Mouse (Mus musculus): ENCODE results near the gene Gm5741. TPM values are rescaled to one million over a fixed set of nuclear protein-coding genes. Genes with fewer than 3 reads are reported as not detected.

Gene Gm5741
- polyA plus RNA-seq, 1 experiment, result 1.3 TPM

DNA sequence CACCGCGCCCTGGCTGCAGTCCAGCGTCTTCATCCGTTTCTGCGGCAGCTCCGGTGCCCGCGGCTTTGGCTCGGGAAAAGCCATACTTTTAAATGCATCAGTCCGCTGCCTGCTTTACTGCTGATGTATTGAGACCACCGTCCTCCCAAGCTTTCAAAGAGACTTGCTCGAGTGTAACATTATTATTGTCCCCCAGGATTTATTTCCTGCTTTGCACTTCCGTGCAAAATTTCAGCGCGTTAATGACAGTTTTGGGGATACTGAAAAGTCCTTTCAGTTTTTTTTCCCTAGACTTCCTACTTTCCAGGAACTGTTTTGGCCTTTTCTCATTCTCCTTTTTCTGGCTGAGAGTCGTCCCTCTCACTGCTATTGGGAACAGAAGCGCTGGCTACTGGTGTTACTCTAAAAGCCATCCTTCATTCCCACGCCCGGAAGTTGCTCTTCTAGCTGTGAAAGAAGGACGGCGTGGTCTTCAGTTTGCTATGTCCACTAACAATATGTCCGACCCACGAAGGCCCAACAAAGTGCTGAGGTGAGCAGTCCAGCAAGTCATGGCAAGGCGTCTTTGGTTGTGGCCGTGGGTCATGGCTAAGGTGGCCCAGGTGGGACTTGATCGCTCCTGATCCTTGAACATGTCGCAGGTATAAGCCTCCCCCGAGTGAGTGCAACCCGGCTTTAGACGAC lies 12.9 kb upstream of the Gm5741 start, which contains the start of gene Wdr83os:
Gene Wdr83os, plus strand, starts transcription at position 209 of the 684 bp plus-strand sequence.
- no peak for TF ChIP-seq GATA1 (IDR thresholded peaks at IDR 0.05; ENCODE audit: low read length)

DNA sequence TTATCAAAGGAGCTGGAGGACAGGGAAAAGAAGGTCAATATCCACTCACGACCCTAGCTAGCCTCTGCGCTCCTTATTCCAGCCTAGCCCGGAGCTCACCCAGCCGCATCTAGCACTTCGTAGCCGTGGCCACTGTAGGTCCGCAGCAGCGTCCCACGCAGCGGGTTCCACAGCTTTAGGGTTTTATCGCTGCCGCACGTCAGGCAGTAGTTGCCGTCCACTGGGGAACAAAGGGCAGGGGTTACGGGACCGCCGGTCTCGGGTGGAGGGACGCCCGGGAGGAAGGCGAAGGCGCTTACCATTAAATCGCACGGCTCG lies 12.4 kb upstream of the Gm5741 start:
- no peak for TF ChIP-seq GATA1 (IDR thresholded peaks at IDR 0.05; ENCODE audit: low read length)

DNA sequence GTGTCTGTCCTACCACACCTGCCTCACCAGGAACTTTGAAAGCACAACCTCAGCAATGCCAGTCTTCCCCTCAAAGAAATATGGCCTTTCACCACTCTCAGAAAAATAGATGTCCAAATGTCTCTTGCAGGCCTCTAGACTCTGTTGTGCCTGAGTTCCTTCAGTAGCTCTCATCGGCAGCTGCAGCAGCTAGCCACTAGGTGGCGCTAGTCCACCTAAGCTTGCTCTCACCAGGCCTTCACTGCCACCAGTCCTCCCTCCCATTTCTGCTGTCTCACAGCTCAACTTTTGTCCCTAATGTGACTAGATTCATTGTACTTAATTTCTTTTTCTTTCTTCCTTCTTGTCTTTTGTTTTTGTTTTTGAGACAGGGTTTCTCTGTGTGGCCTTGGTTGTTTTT lies 9.2 kb upstream of the Gm5741 start:
- no peak for TF ChIP-seq GATA1 (IDR thresholded peaks at IDR 0.05; ENCODE audit: low read length)

DNA sequence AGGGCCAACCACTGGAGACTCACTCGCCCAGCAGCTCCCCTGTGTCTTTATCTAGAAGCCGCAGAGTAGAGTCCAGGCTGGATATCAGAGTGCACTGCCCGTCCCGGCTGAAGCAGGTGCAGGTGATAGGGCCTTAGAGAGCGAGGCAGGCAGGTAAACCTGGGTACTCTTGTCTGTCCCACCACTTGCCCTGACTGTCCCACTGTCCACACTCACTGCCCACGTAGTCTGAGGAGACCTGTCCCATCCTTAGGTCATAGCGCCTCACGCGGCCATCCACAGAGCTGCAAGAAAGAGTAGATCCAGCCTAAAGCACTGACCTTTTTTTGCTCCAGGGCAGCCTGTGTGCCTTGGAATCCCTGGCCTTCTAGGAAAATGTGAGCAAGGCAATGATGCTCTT lies 8.2 kb upstream of the Gm5741 start:
- TF ChIP-seq GATA1 (IDR thresholded peaks at IDR 0.05; ENCODE audit: low read length), result no peak

DNA sequence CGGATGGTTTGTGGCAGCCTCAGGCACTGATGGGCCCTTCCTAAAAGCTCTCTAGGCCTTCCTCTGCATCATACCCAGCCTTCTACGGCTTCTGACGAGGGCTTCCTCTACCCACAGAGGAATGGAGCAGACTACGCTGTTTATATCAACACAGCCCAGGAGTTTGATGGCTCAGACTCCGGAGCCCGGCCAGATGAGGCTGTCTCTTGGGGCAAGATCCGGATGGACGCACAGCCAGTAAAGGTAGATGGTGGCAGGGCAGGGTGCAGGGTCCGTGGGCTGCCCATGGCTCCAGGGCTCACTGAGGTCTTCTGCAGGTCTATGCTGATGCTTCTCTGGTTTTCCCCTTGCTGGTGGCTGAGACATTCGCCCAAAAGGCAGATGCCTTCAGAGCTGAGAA lies 6.8 kb upstream of the Gm5741 start:
- TF ChIP-seq GATA1 (IDR thresholded peaks at IDR 0.05; ENCODE audit: low read length), result no peak

DNA sequence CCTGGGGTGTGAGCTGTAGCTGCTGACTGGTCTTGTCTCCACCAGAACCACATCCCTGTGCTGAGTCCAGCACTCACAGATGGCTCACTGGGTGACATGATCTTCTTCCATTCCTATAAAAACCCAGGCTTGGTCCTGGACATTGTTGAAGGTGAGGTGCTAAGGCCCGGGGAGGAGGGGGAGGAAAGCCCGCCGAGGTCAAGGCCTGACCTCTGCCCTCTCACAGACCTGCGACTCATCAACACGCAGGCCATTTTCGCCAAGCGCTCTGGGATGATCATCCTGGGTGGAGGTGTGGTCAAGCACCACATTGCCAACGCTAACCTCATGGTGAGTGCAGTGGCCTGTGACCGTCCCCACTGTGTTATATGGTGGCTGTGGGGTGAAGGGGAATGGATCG lies 6.4 kb upstream of the Gm5741 start:
- no peak for TF ChIP-seq GATA1 (IDR thresholded peaks at IDR 0.05; ENCODE audit: low read length)

DNA sequence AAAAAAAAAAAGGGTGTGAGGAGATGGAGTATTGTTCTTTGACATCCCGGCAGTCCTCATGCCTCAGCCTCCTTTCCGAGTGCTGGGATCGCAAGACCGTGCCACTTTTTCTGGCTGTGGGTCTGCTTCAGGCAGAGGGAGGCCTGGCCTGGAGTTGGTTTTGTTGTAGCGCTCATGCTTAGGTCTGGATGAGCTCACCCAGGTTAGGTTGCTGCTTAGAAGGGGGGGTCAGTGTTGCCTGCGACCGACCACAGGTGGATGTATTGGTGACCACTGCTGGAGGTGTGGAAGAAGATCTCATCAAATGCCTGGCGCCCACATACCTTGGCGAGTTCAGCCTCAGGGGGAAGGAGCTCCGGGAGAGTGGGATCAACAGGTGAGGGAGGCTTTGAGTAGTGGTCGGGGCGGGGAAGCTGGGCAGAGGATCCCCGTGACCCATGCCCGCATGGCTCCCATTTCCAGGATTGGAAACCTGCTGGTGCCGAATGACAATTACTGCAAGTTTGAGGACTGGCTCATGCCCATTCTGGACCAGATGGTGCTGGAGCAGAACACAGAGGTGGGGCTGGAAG lies 5.3 kb upstream of the Gm5741 start:
- no peak for TF ChIP-seq GATA1 (IDR thresholded peaks at IDR 0.05; ENCODE audit: low read length)

DNA sequence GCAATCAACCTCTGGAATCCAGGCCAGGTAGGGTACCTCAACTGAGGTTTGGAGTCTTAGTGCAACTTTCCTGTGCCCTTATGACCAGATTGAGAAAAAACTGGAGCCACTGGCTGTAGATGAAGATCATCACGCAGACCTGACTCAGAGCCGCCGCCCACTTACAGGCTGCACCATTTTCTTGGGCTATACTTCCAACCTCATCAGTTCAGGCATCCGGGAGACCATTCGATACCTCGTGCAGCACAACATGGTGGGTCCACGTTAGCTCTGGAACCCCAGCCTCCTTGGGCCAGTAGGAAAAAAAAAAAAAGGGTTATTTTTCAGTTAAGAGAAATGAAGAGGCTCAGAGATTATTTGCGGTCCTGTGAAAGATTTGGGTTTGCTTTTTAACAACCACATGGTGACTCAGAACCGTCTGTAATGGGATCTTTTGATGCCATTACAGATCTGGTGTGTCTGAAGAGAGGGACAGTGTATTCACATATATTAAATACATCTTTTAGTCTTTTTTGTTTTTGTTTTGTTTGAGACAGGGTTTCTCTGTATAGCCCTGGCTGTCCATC lies 4.7 kb upstream of the Gm5741 start:
- no peak for TF ChIP-seq GATA1 (IDR thresholded peaks at IDR 0.05; ENCODE audit: low read length)

DNA sequence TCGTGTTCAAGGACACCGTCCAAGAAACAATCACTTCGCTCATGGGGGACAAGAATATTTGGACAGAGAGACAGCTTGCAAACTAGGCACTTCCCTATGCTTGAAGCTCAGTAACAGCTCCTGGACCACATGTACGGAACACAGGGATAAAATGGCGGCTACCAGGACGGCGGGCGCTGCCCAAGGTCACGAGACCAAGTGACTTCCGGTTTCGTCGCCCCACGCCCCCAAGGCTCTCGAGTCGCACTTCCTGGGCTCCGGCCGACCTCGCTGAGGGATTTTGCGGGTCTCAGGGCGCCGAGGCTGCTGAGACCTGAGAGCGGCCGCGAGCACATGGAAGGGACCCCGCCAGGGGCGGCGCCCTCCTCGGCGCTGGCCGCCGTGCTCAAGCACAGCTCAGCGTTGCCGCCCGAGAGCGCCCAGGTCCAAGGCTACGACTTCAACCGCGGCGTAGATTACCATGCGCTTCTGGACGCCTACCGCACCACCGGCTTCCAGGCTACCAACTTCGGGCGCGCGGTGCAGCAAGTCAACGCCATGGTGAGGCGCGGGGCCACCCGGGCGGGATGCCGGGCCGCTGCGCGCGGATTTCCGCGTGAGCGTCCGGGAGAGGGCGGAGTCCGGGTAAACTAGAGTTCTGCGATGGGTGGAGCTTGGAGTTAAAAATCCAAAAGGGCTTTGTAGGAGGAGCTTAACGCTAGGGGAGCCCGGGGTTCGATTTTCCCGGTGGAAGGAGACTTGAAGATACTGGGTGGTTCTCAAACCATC lies 3.9 kb upstream of the Gm5741 start, which contains the start of gene Dhps:
Gene Dhps, plus strand, starts transcription at position 244 of the 768 bp plus-strand sequence.
- TF ChIP-seq GATA1 (IDR thresholded peaks at IDR 0.05; ENCODE audit: low read length), result no peak

DNA sequence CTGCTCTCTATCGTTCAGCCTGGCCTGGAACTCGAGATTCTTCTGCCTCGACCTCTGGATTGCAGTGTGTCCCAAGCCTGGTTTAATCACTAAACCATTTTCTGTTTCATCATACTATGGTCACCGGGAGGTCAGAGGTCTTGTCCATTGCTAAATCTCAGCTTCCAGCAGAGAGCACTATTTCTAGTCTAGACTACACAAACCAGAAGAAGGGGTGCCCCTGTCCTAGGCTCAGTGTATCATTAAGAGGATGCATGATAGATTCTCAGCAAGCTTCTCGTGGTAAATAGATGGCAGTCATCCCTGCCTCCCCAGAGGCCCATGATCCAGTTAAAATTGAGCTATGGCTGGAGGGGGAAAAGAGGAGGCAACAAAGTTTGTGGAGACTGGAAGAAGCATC lies 3.3 kb upstream of the Gm5741 start:
- TF ChIP-seq GATA1 (IDR thresholded peaks at IDR 0.05; ENCODE audit: low read length), result no peak

DNA sequence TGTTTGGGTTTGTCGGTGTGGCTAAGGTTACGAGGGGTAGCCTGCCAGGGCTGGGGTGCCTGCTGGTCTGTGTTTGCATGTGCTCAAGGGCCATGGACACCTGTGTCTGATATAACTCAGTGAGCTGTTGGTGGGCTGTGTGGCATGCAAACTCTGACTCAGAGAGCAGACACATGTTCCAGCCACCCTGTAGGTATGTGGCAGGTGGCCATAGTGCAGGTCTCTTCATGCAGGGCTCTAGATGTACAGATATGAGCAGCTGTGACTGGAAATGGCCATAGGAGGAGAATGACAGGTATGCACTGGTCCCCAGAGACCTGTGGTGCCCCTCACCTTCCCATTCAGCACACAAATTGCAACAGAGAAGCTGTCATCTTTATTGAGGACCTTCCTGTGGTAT lies 627 bp downstream of the Gm5741 start:
- TF ChIP-seq GATA1 (IDR thresholded peaks at IDR 0.05; ENCODE audit: low read length), result no peak

DNA sequence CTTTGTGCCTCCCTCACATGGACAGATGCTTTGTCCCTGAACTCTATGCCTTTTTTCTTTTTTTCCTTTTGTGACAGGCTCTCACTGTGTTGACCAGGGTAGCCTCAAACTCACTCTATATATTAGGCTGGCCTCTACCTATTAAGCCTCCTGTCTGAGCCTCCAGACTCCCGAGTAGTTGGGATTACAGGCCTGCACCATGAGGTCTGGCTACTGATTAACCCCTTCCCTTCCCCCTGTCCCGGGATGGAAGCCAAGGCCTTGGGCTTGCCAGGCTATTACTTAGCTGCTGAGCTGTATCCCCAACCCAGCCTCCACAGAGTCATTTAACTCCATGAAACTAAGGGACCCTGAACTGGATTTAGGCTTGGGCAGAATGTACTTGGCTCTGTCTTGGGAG lies 2.6 kb downstream of the Gm5741 start:
- no peak for TF ChIP-seq GATA1 (IDR thresholded peaks at IDR 0.05; ENCODE audit: low read length)

DNA sequence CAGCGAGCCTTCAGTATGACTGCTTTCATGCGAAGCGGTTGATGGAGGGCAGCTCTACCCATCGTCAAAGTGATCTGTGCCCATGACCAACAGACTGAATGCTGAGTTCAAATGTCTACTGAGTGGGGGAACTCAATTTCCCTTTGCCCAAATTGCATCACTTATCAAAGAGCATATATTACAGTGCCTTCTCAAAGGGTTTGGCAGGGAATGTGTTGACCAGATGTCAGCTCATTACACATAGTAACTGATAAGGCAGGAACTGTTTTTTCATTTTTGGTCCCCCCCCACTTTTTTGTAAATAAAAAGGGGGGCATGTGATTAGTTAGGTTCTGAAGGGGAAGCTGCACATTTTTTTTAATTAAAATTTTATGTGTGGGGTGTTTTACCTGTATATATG lies 5.2 kb downstream of the Gm5741 start:
- no peak for TF ChIP-seq GATA1 (IDR thresholded peaks at IDR 0.05; ENCODE audit: low read length)

DNA sequence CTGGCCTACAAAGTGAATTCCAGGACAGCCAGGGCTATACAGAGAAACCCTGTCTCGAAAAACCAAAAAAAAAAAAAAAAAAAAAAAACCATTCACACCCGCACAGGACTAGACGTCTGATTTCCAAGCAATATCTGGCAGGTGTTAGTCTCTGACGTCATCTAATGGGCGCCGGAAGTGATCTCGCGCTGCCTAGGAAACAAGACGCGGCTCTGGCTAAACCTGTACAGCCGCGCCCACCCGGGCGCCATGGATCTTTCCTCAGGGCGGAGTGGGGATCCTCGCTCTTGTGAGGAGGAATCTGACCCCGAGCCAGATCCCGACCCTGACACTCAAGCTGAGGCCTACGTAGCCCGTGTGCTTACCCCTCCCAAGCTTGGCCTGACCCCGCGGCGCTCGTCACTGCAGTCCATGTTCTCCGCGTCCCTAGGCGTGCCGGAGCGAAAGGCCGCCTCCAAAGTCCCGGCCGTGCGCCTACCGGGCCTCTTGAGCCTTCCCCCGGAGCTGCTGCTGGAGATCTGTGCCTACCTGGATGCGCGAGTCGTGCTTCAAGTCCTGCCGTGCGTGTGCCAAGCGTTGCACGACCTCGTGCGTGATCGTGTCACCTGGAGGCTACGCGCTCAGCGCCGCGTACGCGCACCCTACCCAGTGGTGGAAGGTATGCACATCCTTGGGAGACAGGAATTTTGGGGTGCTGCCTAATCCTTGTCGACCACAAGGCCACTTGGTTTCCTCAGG lies 7.7 kb downstream of the Gm5741 start, which contains the start of gene Fbxw9:
Gene Fbxw9, plus strand, starts transcription at position 177 of the 738 bp plus-strand sequence.
- no peak for TF ChIP-seq GATA1 (IDR thresholded peaks at IDR 0.05; ENCODE audit: low read length)

DNA sequence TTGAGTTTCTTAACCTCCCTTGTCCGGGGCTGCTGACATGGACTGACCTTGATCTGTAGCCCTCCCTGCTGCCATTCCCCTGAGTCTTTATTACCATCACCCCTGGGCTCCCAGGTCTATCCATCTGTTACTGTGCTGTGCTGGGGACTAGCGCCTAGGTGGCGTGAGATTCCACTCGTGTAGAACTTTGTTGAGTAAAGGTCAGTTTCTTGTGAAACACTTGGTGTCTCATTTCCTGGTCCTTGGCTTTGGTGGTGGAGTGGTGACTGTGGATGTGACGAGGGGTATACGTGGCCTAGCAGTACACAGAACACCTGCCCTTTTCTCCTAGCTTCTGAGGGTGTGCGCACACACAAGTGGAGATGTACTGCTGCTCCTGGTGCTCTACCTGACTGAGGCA lies 10.4 kb downstream of the Gm5741 start:
- no peak for TF ChIP-seq GATA1 (IDR thresholded peaks at IDR 0.05; ENCODE audit: low read length)

DNA sequence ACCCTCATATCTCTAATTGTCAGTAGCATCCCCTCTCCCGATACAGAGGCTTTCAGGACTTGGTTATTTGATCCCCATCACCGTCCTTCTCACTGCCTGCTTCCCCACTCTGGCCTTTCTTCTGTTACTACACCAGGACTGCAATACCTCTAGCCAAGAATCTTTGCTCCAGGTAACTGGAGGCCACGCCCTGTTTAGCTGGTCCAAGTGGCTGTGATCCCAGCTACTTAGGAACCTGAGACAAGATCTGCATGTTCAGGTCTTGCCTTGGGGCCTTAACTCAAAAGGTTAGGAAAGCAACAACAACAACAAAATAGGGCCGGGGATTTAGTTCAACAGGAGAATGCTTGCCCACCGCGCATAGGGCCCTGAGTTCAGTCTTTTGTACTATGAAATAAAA lies 24.2 kb downstream of the Gm5741 start:
- TF ChIP-seq GATA1 (IDR thresholded peaks at IDR 0.05; ENCODE audit: low read length), result no peak
